Mouse (Mus musculus): Measurements from ENCODE around the gene Lhfpl3. TPM values are rescaled to one million over a fixed set of nuclear protein-coding genes. Genes with fewer than 3 reads are reported as not detected.

Lhfpl3 gene
- total and polyA plus RNA-seq, 2 experiments from 2014 or later: 0.18 TPM; not detected in 1

DNA sequence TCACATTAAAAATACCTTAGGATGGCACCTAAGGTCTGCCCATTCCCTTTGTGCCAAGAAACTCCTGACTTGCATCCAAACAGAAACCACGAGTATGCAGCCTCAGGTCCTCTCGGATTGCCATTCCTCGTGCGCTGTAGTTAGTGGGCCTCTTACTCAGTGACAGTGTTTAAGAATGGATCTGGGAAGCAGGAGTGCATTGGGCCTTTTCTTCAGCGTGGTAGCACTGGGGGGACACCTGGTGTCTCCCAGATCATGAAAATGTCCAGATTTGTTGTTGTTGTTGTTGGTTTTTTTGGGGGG lies 289.8 kb downstream of the Lhfpl3 start:
- H3K9me3 ChIP-seq (replicated peaks; ENCODE audit: control insufficient read depth, low read length): no peaks in the 10 kb centered on the region
- H3K27me3 ChIP-seq (ENCODE audit: control insufficient read depth, insufficient read depth, low read length): no peaks in the 10 kb centered on the region
- H3K4me2 ChIP-seq (ENCODE audit: low read depth, low read length): no peak overlapping the region
- H3K36me3 ChIP-seq (replicated peaks; ENCODE audit: control insufficient read depth, insufficient read depth, low read length): no peaks in the 10 kb centered on the region
- no peak overlapping the region for H3K4me3 ChIP-seq (ENCODE audit: low read depth, low read length)
- H3K9ac ChIP-seq (replicated peaks; ENCODE audit: low read depth, low read length): no peak overlapping the region
- no peaks in the 10 kb centered on the region for H3K4me1 ChIP-seq (ENCODE audit: control insufficient read depth, insufficient read depth)
- ATAC-seq (ENCODE audit: insufficient read depth, low read depth): no peak
- TF ChIP-seq CTCF (IDR thresholded peaks at IDR 0.05; ENCODE audit: low read depth) (no peak), EP300 (IDR thresholded peaks at IDR 0.05; ENCODE audit: low read depth) (no peak)
- no peak for DNase-seq (ENCODE audit: low spot score)
- H3K27ac ChIP-seq (ENCODE audit: low read depth): no peak overlapping the region
- WGBS: 66% methylated on average over 5 of the region's 5 CpGs

DNA sequence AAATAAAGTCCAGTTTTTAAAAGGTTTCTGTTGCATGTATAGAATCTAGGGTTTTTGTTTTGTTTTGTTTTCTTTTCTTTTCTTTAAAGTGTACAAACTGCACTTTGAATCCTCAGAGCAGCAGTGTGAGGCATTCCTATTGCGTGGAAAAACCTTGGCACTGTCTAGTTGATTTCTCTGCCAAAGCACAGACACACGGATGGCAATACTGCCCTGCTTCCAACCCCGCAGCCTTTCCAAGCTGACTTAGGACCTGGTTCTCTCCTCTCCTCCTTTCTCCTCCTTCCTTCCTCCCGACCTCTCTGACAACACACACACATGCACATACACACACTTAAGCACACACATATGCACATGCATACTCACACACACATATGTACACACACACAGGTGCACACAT lies 294.6 kb downstream of the Lhfpl3 start:
- TF ChIP-seq EP300 (IDR thresholded peaks at IDR 0.05; ENCODE audit: low read depth) (no peak), CTCF (IDR thresholded peaks at IDR 0.05; ENCODE audit: low read depth) (no peak)
- no peak for DNase-seq (ENCODE audit: low spot score)
- Histone ChIP-seq H3K4me1 (ENCODE audit: control insufficient read depth, insufficient read depth) (no peaks in the 10 kb centered on the region), H3K9me3 (replicated peaks; ENCODE audit: control insufficient read depth, low read length) (no peaks in the 10 kb centered on the region), H3K4me2 (ENCODE audit: low read depth, low read length) (no peak overlapping the region), H3K27ac (ENCODE audit: low read depth) (no peak overlapping the region), H3K36me3 (replicated peaks; ENCODE audit: control insufficient read depth, insufficient read depth, low read length) (no peaks in the 10 kb centered on the region), H3K27me3 (ENCODE audit: control insufficient read depth, insufficient read depth, low read length) (no peaks in the 10 kb centered on the region), H3K4me3 (ENCODE audit: low read depth, low read length) (no peak overlapping the region), H3K9ac (replicated peaks; ENCODE audit: low read depth, low read length) (no peak overlapping the region)
- 60% methylated on average over 4 of the region's 4 CpGs for WGBS
- no peak for ATAC-seq (ENCODE audit: insufficient read depth, low read depth)

DNA sequence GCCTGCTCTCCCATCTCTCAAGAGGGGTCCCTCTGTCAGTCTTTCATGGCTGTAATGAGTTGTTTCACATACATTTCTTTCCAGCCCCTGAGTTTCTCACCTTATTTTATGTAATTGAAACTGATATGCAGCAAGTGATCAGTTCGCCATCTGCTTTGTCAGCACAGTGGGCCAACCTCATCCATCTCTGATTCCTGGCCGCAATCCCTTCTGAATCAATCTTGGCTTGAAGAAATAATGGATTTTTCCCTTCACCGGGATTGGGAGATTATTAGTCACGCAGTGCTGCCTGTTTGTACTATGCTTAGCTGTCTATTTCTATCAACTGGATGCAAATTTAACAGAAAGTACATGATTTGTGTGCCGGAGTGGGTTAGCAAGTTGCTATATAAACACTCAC lies 297.0 kb downstream of the Lhfpl3 start:
- Histone ChIP-seq H3K36me3 (replicated peaks; ENCODE audit: control insufficient read depth, insufficient read depth, low read length) (no peaks in the 10 kb centered on the region), H3K27me3 (ENCODE audit: control insufficient read depth, insufficient read depth, low read length) (no peaks in the 10 kb centered on the region), H3K27ac (ENCODE audit: low read depth) (no peak overlapping the region), H3K4me2 (ENCODE audit: low read depth, low read length) (no peak overlapping the region), H3K4me3 (ENCODE audit: low read depth, low read length) (no peak overlapping the region), H3K9ac (replicated peaks; ENCODE audit: low read depth, low read length) (no peak overlapping the region), H3K9me3 (replicated peaks; ENCODE audit: control insufficient read depth, low read length) (no peaks in the 10 kb centered on the region), H3K4me1 (ENCODE audit: control insufficient read depth, insufficient read depth) (no peaks in the 10 kb centered on the region)
- DNase-seq (ENCODE audit: low spot score) (no peak), ATAC-seq (ENCODE audit: insufficient read depth, low read depth) (no peak)
- TF ChIP-seq EP300 (IDR thresholded peaks at IDR 0.05; ENCODE audit: low read depth) (no peak), CTCF (IDR thresholded peaks at IDR 0.05; ENCODE audit: low read depth) (no peak)
- WGBS: 86% methylated on average over 5 of the region's 5 CpGs

DNA sequence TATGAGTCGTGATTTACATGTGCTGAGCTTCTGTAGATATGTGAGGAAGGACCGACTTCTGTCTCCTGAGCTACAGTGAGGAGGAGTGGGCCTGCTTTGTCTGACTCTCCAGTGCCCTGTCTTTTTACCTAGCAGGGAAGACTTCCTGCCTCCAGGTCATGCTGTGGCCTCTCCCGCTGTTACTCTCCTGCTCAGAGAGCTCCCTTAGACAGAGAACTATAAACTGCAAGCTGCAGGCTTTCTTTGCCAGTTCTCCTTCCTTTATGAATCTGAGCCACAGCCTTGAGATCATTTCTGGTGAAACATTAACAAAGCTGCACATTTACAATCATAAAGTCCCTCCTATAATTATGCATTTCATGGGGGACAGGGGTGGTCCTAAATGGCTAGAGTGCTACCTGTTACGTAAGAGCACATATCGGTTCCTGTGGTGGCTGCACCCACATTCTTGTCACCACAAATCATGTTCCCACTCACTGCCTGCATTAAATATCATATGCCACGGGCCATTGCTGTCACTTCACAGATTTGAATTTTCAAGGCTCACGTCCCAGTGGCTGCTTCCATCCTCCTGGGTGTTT lies 303.3 kb downstream of the Lhfpl3 start:
- no peaks in the 10 kb centered on the region for H3K27me3 ChIP-seq (ENCODE audit: control insufficient read depth, insufficient read depth, low read length)
- H3K9me3 ChIP-seq (replicated peaks; ENCODE audit: control insufficient read depth, low read length): no peaks in the 10 kb centered on the region
- no peaks in the 10 kb centered on the region for H3K36me3 ChIP-seq (replicated peaks; ENCODE audit: control insufficient read depth, insufficient read depth, low read length)
- H3K27ac ChIP-seq (ENCODE audit: low read depth): no peak overlapping the region
- H3K4me3 ChIP-seq (ENCODE audit: low read depth, low read length): no peak overlapping the region
- H3K4me1 ChIP-seq (ENCODE audit: control insufficient read depth, insufficient read depth): no peaks in the 10 kb centered on the region
- TF ChIP-seq EP300 (IDR thresholded peaks at IDR 0.05; ENCODE audit: low read depth) (no peak), CTCF (IDR thresholded peaks at IDR 0.05; ENCODE audit: low read depth) (no peak)
- H3K9ac ChIP-seq (replicated peaks; ENCODE audit: low read depth, low read length): no peak overlapping the region
- DNase-seq (ENCODE audit: low spot score): no peak
- H3K4me2 ChIP-seq (ENCODE audit: low read depth, low read length): no peak overlapping the region
- WGBS: 65% methylated on average over 7 of the region's 7 CpGs
- no peak for ATAC-seq (ENCODE audit: insufficient read depth, low read depth)

DNA sequence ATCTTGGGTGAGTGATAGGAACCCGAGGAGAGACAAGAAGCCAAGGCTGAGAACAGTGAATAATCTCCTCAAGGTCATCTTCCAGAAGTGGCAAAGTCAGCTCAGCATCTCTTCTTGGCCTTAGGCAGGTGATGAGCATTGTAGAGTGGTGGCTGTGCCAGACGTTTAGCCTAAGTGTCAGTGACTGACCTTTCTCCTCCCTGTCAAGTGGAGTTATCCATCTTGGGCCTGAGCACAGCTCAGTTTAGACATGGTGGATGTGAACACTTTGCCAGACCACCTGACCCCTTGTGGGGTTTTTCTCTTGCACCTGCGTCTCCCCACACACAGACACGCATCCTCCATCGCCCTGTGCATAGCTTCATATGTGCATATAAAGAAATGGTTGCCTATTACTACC lies 305.6 kb downstream of the Lhfpl3 start:
- ATAC-seq (ENCODE audit: insufficient read depth, low read depth) (no peak), DNase-seq (ENCODE audit: low spot score) (no peak)
- 70% methylated on average over 5 of the region's 5 CpGs for WGBS
- Histone ChIP-seq H3K36me3 (replicated peaks; ENCODE audit: control insufficient read depth, insufficient read depth, low read length) (no peaks in the 10 kb centered on the region), H3K27ac (ENCODE audit: low read depth) (no peak overlapping the region), H3K4me1 (ENCODE audit: control insufficient read depth, insufficient read depth) (no peaks in the 10 kb centered on the region), H3K27me3 (ENCODE audit: control insufficient read depth, insufficient read depth, low read length) (no peaks in the 10 kb centered on the region), H3K9ac (replicated peaks; ENCODE audit: low read depth, low read length) (no peak overlapping the region), H3K9me3 (replicated peaks; ENCODE audit: control insufficient read depth, low read length) (no peaks in the 10 kb centered on the region), H3K4me2 (ENCODE audit: low read depth, low read length) (no peak overlapping the region), H3K4me3 (ENCODE audit: low read depth, low read length) (no peak overlapping the region)
- TF ChIP-seq EP300 (IDR thresholded peaks at IDR 0.05; ENCODE audit: low read depth): no peak
- TF ChIP-seq CTCF (IDR thresholded peaks at IDR 0.05; ENCODE audit: low read depth): no peak

DNA sequence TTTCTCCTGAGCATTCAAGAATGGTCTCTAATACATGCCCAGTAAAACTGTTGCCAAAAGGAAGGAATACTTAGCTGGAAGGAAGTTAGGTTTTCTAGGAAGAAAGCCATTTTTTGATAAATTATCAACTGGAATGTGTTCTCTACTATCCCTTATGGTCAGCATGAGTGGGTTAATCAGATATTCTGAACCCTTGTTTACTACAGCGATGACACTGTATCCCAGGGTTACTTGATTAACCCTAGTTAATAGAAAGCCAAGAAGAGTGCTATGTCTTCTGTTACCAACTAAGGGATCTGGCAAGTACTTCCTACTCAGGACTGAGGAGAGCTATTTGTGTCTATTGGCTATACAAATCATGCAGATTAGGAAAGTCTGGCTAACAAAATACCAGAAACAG lies 349.0 kb downstream of the Lhfpl3 start:
- TF ChIP-seq CTCF (IDR thresholded peaks at IDR 0.05; ENCODE audit: low read depth): no peak
- no peak for TF ChIP-seq EP300 (IDR thresholded peaks at IDR 0.05; ENCODE audit: low read depth)
- no peak overlapping the region for H3K27ac ChIP-seq (ENCODE audit: low read depth)
- H3K27me3 ChIP-seq (ENCODE audit: control insufficient read depth, insufficient read depth, low read length): no peaks in the 10 kb centered on the region
- ATAC-seq (ENCODE audit: insufficient read depth, low read depth) (no peak), DNase-seq (ENCODE audit: low spot score) (no peak)
- no peaks in the 10 kb centered on the region for H3K9me3 ChIP-seq (replicated peaks; ENCODE audit: control insufficient read depth, low read length)
- H3K4me1 ChIP-seq (ENCODE audit: control insufficient read depth, insufficient read depth): no peaks in the 10 kb centered on the region
- H3K9ac ChIP-seq (replicated peaks; ENCODE audit: low read depth, low read length): no peak overlapping the region
- no peaks in the 10 kb centered on the region for H3K36me3 ChIP-seq (replicated peaks; ENCODE audit: control insufficient read depth, insufficient read depth, low read length)
- H3K4me3 ChIP-seq (ENCODE audit: low read depth, low read length): no peak overlapping the region
- 74% methylated on average over 1 of the region's 1 CpGs for WGBS
- H3K4me2 ChIP-seq (ENCODE audit: low read depth, low read length): no peak overlapping the region
